Mouse (Mus musculus) heart, postnatal 0 days (tissue): ENCODE measurements around the gene Gm10273.

ENCODE experiments used
- CTCF ChIP-seq: IDR thresholded peaks from 2 replicates; pipeline ENCODE4 v1.5.1; 2016; ENCODE audit warnings: antibody characterized with exemption, control low read depth, low read depth
- EP300 ChIP-seq: IDR thresholded peaks from 2 replicates; pipeline ENCODE4 v1.6.1; 2016; ENCODE audit warnings: antibody characterized with exemption, low read depth

GRCm38 (mm10) chr10:59424453-59424852 lies 29.0 kb downstream of the Gm10273 start:
- TF ChIP-seq CTCF, result no peak
- no peak for TF ChIP-seq EP300
